Mouse (Mus musculus) left cerebral cortex, postnatal 10 days (tissue): ENCODE data around the gene Gas2. TPM values are rescaled to one million over a fixed set of nuclear protein-coding genes. Genes with fewer than 3 reads are reported as not detected.
A peak's percentile ranks its signal among the peaks of the same experiment; 100 is the strongest.

Experiments used
- DNase-seq, 2 experiments: peaks; one replicate each; pipeline ENCODE4 v3.0.0; 2021 to 2022; ENCODE audit warnings: low spot score in 2 of 2, mixed read lengths in 1 of 2; ENCODE audit errors: extremely low spot score in 1 of 2
- intact Hi-C: fragments of 180-260 bp; cut with DNase I; formaldehyde crosslinking; loops from one replicate; pipeline ENCODE4 v1.15.1; 2025
- total RNA-seq, 2 experiments: library from RNA; stranded (reverse); gene quantifications; 2 replicates each; pipeline ENCODE4 v1.2.3; 2021

Gene Gas2
- total RNA-seq, 2 experiments from 2014 or later, result 13.2 to 15.1 TPM

DNA sequence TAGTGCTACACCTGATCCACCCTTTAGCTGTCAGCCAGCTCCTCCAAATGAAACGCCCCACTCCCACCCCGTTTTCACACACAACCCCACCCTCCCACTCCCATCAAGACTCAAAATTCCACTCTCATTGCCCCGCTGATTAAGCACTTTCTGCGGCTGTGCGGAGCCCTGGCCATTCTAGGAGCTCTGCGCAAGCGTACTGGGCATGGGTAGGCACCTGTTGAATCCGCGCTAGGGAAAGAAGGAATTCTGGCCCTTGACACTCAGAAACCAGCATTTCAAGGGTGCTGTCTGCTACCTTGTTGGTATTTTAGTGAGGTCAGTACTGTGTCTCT is 144.4 kb downstream of the Gas2 start:
- DNase-seq, result no peak
- intact Hi-C loops, result no loop called here

DNA sequence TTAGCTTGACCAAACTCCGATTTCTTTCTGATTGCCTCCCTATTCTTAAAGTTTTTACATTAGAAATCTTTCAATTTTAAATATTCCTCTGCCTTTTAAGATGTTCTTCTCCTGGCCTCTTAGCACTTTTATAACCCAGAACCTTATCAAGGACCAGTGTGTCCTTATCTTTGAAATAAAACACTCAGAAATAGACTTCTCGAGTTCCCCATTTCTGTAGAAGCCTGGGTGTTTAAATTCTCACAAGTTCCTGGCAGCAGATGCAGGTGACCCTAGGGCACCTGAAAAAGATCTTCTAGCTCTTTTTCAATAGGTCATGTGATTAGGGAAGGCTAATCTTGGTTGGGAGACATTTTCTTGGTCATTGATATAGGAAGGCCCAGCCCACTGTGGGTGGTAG is 145.3 kb downstream of the Gas2 start:
- intact Hi-C loops, result no loop called here
- no peak for DNase-seq

DNA sequence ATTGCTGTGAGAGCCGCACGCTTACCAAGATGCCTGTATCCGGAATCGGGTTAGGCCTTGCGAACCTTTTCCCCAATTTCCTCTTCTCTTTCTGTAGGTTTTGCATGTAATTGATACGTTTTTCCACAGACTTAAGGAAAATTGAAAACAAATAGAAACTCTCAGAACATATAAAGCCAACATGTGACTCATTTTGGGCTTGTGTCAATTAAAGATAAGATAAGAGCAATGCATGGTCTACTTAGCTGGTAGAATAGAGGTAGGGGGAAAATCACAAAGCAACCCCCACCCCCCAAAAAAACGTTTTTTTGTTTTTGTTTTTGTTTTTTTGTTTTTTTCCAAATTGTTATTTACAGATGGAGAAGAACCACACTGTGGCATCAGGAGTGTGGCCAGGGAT is 151.6 kb downstream of the Gas2 start:
- intact Hi-C loops, result no loop called here

DNA sequence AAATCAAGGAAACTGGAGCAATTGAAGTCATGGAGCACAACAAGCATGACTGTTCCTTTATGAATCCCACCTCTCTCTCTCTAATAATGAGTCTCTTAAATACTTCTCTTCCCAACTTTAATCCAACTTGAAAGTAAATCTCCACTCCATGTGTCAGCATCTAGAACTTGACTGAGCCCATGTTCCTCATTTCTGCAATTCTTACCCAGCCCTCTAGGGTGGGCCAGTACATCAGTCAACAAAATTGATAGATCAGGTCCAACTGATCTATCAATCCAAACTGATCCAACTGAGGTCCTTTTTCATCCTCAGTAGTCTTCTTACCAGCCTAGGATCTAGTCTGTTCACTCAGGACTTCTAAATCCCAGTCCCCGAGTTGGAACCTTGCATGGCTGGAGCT is 153.4 kb downstream of the Gas2 start:
- no peak for DNase-seq
- intact Hi-C loops, result no loop called here

More for the DNA sequence above, 151.6 kb downstream of the Gas2 start:
- no peak for DNase-seq

DNA sequence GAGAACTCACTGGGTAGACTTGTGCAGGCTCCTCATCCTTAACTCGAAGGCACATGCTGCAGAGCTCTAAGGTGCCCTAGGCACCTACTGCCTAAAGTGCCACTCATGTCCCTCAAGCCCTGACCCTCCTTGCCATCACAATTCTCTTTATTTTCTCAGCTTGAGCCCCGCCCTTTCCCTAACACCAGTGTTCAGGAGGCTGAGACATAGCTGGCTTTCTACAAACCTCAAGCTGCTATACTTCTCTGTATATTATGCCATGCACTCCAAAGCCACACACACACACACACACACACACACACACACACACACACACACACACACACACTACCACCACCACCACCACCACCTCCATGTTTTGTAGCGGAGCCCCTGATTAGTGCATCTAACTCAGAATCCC is 153.8 kb downstream of the Gas2 start, which contains the start of gene 1700015G11Rik:
TSS of gene 1700015G11Rik (minus strand) at position 101 of the 400 bp plus-strand sequence.
- DNase-seq, result no peak
- intact Hi-C loops, result no loop called here

DNA sequence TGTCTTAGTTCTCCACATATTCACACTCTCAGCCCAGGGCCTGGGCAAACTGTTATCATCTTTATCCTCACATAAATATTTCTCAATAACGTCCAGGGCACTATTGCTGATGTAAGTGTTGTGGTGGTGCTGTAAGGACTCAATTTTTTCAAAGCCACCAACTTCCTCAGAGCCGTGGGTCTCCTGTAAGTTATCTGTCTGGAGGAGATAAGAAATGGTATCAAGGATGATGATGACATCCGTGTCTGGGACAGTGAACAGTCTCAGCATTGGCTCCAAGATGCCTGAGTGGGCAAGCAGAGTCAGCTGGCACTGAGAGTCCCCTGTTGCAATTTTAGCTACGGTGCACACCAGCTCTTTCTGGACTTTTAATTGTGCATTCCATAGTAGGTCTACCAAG is 160.2 kb downstream of the Gas2 start:
- no peak for DNase-seq
- intact Hi-C loops, result no loop called here

DNA sequence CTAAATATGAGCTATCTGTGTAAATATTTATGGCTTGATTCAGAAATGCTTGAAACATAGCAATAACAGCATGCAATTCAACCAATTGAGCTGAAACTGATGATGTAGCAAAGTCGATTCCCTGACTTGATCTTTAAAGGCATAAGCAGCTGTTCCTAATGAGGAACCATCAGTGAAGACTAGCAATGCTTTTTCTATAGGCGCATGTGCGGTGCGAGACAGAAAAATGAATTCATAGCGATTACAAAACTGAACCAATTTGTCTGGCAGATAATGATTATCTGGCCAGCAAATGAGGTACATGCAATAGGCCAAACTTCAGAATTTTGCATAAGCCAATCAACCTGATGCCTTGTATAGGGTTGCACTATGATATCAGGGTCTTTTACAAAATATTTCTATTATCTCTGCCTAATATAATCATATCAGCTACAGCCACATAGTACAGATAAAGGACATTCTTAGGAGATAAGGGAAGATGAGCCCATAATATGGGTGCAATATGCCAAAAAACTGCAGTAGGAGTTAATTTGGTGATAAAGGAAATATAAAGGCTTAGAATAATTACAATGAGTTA is 162.3 kb downstream of the Gas2 start:
- DNase-seq, result no peak
- intact Hi-C loops, result no loop called here

DNA sequence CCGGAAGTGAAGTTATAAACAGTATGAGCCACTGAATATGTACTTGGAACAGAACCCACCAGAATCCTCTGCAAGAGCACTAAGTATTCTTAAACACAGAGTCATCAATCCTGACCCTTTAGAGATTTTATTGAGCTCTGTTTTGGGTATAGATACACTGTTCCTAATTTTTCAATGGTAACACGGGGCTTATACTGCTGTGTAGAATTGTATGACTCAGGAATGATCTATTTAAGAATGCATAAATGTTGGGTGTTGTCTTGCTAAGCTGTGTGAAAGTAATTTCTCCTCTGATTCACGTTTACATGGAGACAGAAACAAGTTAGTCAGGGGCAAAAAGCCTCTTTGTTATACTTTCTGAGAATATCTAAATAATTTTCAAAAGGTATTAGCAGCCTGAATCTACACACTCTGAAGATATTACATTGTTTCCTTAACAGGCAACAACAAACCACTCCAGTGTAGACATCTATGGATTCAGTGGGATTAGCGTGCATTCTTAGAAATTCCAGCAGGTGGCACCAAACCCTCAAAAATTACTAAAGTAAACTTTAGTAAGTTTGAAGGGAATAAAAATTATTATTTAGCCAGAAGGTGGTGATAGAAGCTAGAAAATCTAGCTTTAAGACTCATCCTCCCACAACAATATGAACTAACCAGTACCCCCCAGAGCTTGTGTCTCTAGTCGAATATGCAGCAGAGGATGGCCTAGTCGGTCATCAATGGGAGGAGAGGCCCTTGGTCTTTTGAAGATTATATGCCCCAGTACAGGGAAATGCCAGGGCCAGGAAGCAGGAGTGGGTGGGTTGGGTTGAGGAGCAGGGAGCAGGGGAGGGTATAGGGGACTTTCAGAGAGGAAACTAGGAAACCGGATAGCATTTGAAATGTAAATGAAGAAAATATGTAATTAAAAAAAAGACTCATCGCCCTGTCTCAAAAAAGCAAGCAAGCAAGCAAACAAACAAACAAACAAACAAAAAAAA is 176.1 kb downstream of the Gas2 start:
- DNase-seq, result peak; percentile 33 to 69
- intact Hi-C loops, result no loop called here

Other genes with a start within 250 kb of the Gas2 start
- gene Slc17a6, start 240.0 kb upstream of the Gas2 start, total RNA-seq, result 10 to 100 TPM; 45.2 to 47.6 TPM
- 1 to 10 TPM; 5.2 to 5.3 TPM for gene Fancf, start 252 bp downstream of the Gas2 start, total RNA-seq
- 10 to 100 TPM; 24.5 to 24.9 TPM for gene Svip, start 144.0 kb downstream of the Gas2 start, total RNA-seq
- not detected for gene 1700015G11Rik, start 153.7 kb downstream of the Gas2 start, total RNA-seq